Mouse (Mus musculus) megakaryocyte, embryonic 14.5 days (primary cell): Measurements from ENCODE around the gene Gad1.

Experiments
- FLI1 ChIP-seq: IDR thresholded peaks from 2 replicates; pipeline ENCODE4 v1.6.1; 2012; ENCODE audit warnings: low read length, inconsistent platforms, mixed read lengths
- GATA1 ChIP-seq: IDR thresholded peaks from 3 replicates; pipeline ENCODE4 v1.6.1; 2012; ENCODE audit warnings: mixed read lengths, low read length, inconsistent platforms, borderline replicate concordance

DNA sequence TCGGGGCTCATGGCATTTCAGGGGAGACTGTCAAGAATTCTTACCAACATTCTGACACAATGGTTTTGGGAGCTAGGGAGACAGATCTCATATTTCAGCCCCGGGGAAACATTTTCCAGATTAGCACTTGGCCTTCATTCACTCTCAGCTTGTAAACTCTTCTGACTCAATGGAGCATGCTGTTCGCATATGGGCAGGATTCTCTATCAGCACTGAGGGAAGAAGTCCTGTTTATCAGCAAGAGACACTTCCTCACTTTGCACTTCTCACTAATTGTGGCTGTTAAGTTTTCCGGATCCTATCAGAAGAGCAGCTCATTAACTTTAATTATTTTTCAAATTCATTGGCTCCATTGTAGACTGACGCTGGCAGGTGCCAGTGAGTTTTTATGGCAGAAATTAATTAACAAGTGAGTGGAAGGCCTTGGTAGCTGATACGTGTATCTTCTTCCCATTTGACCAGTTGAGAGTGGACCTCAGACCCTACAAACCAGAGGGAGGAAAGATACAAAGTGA is 92.5 kb downstream of the Gad1 start:
- no peak for TF ChIP-seq GATA1
- TF ChIP-seq FLI1: no peak
